Mouse (Mus musculus) heart, adult 2 months (tissue): ENCODE results near the gene Phf12.

ENCODE experiments used
- CTCF ChIP-seq: fragments of 200-600 bp; IDR thresholded peaks from 2 replicates; pipeline ENCODE4 v1.8.1; 2022; ENCODE audit warnings: antibody characterized with exemption, mild to moderate bottlenecking, moderate library complexity
- EP300 ChIP-seq: fragments of 200-500 bp; IDR thresholded peaks from 2 replicates; pipeline ENCODE4 v1.6.1; 2011; ENCODE audit warnings: low read depth, low read length, control low read depth; ENCODE audit not compliant: insufficient read depth
- POLR2A ChIP-seq: fragments of 200-500 bp; IDR thresholded peaks from 2 replicates; pipeline ENCODE4 v1.6.1; 2011; ENCODE audit warnings: mild to moderate bottlenecking, low read depth, low read length, control low read depth; ENCODE audit not compliant: insufficient read depth

DNA sequence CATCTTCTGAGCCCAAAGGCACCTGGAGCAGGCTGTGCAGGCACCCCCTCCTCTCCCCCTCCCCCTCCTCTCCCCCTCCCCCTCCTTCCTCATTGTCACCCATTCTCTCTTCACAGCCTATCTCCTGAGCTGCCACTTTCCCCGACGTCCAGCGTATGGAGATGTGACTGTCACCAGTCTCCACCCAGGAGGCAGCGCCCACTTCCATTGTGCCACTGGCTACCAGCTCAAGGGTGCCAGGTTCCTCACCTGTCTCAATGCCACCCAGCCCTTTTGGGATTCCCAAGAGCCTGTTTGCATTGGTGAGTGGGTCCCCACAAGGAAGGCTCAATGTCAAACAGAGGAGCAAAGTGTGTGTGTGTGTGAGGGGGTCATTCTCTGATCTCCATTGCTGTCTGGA is 13.8 kb upstream of the Phf12 start:
- no peak for TF ChIP-seq CTCF
- TF ChIP-seq POLR2A = no peak
- TF ChIP-seq EP300 = no peak
